Mouse (Mus musculus): ENCODE data around the gene Slc25a19. TPM values are rescaled to one million over a fixed set of nuclear protein-coding genes. Genes with fewer than 3 reads are reported as not detected.

Slc25a19 gene
- polyA plus RNA-seq, 1 experiment from 2014 or later: 19.9 TPM

DNA sequence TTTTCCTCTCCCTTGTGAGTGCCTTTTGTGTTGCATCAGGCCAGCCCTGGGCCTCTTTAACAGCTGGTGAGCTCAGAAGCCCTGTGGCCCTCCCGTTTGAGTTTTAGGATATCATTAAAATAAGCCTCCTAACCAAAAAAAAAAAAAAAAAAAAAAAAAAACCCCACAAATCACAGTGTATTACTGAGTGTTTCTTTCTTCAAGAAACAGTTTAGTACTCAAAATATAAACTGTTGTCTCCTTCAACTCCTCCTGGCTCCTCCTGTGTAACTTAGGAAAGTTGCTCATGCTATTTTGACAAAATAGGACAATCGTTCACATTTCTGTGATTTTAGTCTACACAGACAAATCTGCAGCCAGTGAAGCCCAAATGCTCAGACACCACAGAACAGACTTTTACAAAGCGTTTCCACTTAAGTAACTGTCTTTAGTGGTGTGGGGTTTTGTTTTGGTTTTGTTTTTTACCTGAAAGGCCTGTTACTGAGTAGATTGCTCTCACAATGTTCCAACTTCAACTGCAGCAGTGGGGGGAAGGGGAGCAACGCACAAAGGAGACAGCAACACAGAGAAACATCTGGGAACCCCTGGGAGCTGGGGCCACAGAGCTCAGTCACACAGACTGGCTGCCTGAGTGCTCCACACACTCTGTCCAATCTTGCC lies 35.7 kb upstream of the Slc25a19 start:
- ATAC-seq (replicated peaks; ENCODE audit: insufficient number of reproducible peaks, low FRiP score, low TSS enrichment, low read depth) (no peak), DNase-seq (ENCODE audit: low spot score) (no peak)
- Histone ChIP-seq H3K4me2 (ENCODE audit: low read depth, low read length) (no peak overlapping the region), H3K4me3 (ENCODE audit: low read depth, low read length) (no peak overlapping the region), H3K9ac (replicated peaks; ENCODE audit: low read length) (no peak overlapping the region), H3K4me1 (ENCODE audit: control insufficient read depth, insufficient read depth, low read length) (no peaks in the 10 kb centered on the region), H3K27me3 (ENCODE audit: control insufficient read depth, insufficient read depth, low read length) (no peaks in the 10 kb centered on the region), H3K9me3 (replicated peaks; ENCODE audit: control insufficient read depth, low read length) (no peaks in the 10 kb centered on the region), H3K27ac (replicated peaks; ENCODE audit: low read depth, low read length) (no peak overlapping the region), H3K36me3 (replicated peaks; ENCODE audit: control insufficient read depth, insufficient read depth, low read depth, low read length) (no peaks in the 10 kb centered on the region)
- WGBS: 79% methylated on average over 4 of the region's 4 CpGs

DNA sequence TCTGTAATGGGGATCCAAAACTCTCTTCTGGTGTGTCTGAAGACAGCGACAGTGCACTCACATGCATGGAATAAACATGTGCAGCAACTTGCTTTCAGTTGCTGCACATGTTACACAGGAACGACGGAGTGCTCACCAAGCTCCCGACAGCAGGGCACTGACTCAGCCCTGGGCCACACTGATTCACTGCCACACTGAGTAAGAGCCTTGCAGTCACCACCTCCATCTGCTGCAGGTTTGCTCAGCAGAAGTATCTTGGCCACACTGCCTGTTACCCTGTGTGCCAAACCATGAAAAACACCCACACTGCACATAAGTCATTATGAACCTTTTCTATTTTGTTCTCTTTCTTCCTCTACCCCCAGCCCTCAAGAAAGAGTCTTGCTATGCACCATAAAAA lies 32.3 kb upstream of the Slc25a19 start:
- ATAC-seq (replicated peaks; ENCODE audit: insufficient number of reproducible peaks, low FRiP score, low TSS enrichment, low read depth) (no peak), DNase-seq (ENCODE audit: low spot score) (no peak)
- Histone ChIP-seq H3K4me1 (ENCODE audit: control insufficient read depth, insufficient read depth, low read length) (no peaks in the 10 kb centered on the region), H3K36me3 (replicated peaks; ENCODE audit: control insufficient read depth, insufficient read depth, low read depth, low read length) (no peaks in the 10 kb centered on the region), H3K9ac (replicated peaks; ENCODE audit: low read length) (no peak overlapping the region), H3K4me3 (ENCODE audit: low read depth, low read length) (no peak overlapping the region), H3K27me3 (ENCODE audit: control insufficient read depth, insufficient read depth, low read length) (no peaks in the 10 kb centered on the region), H3K9me3 (replicated peaks; ENCODE audit: control insufficient read depth, low read length) (no peaks in the 10 kb centered on the region), H3K4me2 (ENCODE audit: low read depth, low read length) (no peak overlapping the region), H3K27ac (replicated peaks; ENCODE audit: low read depth, low read length) (no peak overlapping the region)
- 96% methylated on average over 4 of the region's 4 CpGs for WGBS

DNA sequence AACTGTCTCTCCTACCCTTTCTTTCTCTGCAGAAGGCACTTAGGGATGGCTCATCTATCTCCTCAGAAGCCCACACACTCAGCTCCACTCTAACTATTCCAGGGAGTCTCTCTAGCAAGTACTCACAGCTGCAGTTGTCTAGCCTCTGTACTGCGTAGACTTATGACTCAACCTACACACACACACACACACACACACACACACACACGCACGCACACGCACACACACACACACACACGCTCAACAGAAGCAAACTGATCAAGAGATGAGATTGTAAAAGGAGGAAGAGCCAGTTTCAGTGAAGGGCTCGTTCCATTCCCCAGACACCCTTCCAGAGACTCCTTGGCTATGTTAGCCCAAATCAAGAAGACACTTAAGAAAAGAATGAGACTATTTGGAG lies 30.4 kb upstream of the Slc25a19 start:
- H3K4me2 ChIP-seq (ENCODE audit: low read depth, low read length): no peak overlapping the region
- DNase-seq (ENCODE audit: low spot score): no peak
- no peaks in the 10 kb centered on the region for H3K9me3 ChIP-seq (replicated peaks; ENCODE audit: control insufficient read depth, low read length)
- H3K36me3 ChIP-seq (replicated peaks; ENCODE audit: control insufficient read depth, insufficient read depth, low read depth, low read length): no peaks in the 10 kb centered on the region
- 92% methylated on average over 6 of the region's 6 CpGs for WGBS
- H3K9ac ChIP-seq (replicated peaks; ENCODE audit: low read length): no peak overlapping the region
- no peak for ATAC-seq (replicated peaks; ENCODE audit: insufficient number of reproducible peaks, low FRiP score, low TSS enrichment, low read depth)
- no peak overlapping the region for H3K27ac ChIP-seq (replicated peaks; ENCODE audit: low read depth, low read length)
- H3K4me3 ChIP-seq (ENCODE audit: low read depth, low read length): no peak overlapping the region
- no peaks in the 10 kb centered on the region for H3K4me1 ChIP-seq (ENCODE audit: control insufficient read depth, insufficient read depth, low read length)
- no peaks in the 10 kb centered on the region for H3K27me3 ChIP-seq (ENCODE audit: control insufficient read depth, insufficient read depth, low read length)

DNA sequence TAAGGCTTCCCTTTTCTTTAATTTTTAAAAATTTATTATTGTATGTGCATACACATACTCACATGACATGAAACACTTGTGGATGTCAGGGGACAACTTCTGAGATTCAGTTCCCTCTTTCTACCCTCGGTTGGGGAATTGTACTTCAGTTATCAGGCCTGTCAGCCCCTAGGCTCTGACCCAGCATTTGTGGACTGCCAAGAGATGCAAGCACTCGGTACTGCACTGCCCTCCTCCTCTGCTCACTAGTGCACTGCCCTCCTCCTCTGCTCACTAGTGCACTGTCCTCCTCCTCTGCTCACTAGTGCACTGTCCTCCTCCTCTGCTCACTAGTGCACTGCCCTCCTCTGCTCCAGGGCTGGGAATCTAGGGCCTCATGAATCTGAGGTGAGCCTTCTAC lies 26.0 kb upstream of the Slc25a19 start:
- Histone ChIP-seq H3K9ac (replicated peaks; ENCODE audit: low read length) (no peak overlapping the region), H3K4me1 (ENCODE audit: control insufficient read depth, insufficient read depth, low read length) (no peaks in the 10 kb centered on the region), H3K27me3 (ENCODE audit: control insufficient read depth, insufficient read depth, low read length) (no peaks in the 10 kb centered on the region), H3K4me3 (ENCODE audit: low read depth, low read length) (no peak overlapping the region), H3K36me3 (replicated peaks; ENCODE audit: control insufficient read depth, insufficient read depth, low read depth, low read length) (no peaks in the 10 kb centered on the region), H3K4me2 (ENCODE audit: low read depth, low read length) (no peak overlapping the region), H3K27ac (replicated peaks; ENCODE audit: low read depth, low read length) (no peak overlapping the region), H3K9me3 (replicated peaks; ENCODE audit: control insufficient read depth, low read length) (no peaks in the 10 kb centered on the region)
- WGBS: 74% methylated on average over 2 of the region's 2 CpGs
- DNase-seq (ENCODE audit: low spot score): no peak
- ATAC-seq (replicated peaks; ENCODE audit: insufficient number of reproducible peaks, low FRiP score, low TSS enrichment, low read depth): no peak

DNA sequence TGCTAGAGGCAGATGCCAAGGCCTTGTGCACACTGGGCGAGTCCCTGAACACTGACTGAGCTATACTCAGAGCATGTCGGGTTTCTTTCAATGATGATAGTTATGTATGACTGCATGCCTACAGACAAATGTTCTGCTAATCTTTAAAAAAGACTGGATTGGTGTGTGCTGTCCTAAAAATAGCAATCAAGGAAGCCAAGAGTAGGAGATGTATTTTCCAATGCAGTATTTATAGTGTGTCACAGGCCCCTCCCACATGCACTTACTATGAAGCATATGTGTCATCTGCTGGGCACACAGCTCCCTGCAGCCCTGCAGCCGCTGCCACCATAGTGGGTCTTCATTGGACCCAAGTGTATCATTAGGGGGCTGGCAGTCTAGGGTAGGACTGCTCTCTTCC lies 25.1 kb upstream of the Slc25a19 start:
- no peak overlapping the region for H3K27ac ChIP-seq (replicated peaks; ENCODE audit: low read depth, low read length)
- no peak for ATAC-seq (replicated peaks; ENCODE audit: insufficient number of reproducible peaks, low FRiP score, low TSS enrichment, low read depth)
- no peak overlapping the region for H3K9ac ChIP-seq (replicated peaks; ENCODE audit: low read length)
- no peak overlapping the region for H3K4me2 ChIP-seq (ENCODE audit: low read depth, low read length)
- WGBS: 90% methylated on average over 3 of the region's 3 CpGs
- DNase-seq (ENCODE audit: low spot score): no peak
- no peak overlapping the region for H3K4me3 ChIP-seq (ENCODE audit: low read depth, low read length)
- no peaks in the 10 kb centered on the region for H3K4me1 ChIP-seq (ENCODE audit: control insufficient read depth, insufficient read depth, low read length)
- no peaks in the 10 kb centered on the region for H3K27me3 ChIP-seq (ENCODE audit: control insufficient read depth, insufficient read depth, low read length)
- H3K36me3 ChIP-seq (replicated peaks; ENCODE audit: control insufficient read depth, insufficient read depth, low read depth, low read length): no peaks in the 10 kb centered on the region
- H3K9me3 ChIP-seq (replicated peaks; ENCODE audit: control insufficient read depth, low read length): no peaks in the 10 kb centered on the region

DNA sequence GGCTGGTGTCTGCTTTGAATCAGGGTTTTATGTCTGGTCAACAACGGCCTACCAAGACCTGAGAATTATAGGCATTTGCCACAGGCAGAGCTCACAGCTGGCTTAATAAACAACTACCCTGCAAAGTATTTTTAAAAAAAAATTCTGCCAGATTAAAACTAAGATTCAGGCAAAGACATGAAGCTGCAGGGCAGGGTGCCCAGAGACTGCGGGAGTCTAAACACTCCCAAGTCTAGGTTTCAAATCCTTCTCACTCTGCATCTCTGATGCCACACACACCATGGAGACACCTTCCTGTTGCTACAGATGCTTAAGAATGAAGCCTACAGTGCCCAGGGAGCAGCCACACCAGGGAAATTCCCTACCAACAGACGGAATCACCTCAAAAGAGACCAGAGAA lies 23.6 kb upstream of the Slc25a19 start:
- Histone ChIP-seq H3K4me2 (ENCODE audit: low read depth, low read length) (no peak overlapping the region), H3K9ac (replicated peaks; ENCODE audit: low read length) (no peak overlapping the region), H3K4me1 (ENCODE audit: control insufficient read depth, insufficient read depth, low read length) (no peaks in the 10 kb centered on the region), H3K36me3 (replicated peaks; ENCODE audit: control insufficient read depth, insufficient read depth, low read depth, low read length) (no peaks in the 10 kb centered on the region), H3K4me3 (ENCODE audit: low read depth, low read length) (no peak overlapping the region), H3K9me3 (replicated peaks; ENCODE audit: control insufficient read depth, low read length) (no peaks in the 10 kb centered on the region), H3K27ac (replicated peaks; ENCODE audit: low read depth, low read length) (no peak overlapping the region), H3K27me3 (ENCODE audit: control insufficient read depth, insufficient read depth, low read length) (no peaks in the 10 kb centered on the region)
- no peak for ATAC-seq (replicated peaks; ENCODE audit: insufficient number of reproducible peaks, low FRiP score, low TSS enrichment, low read depth)
- no peak for DNase-seq (ENCODE audit: low spot score)
- WGBS: 85% methylated on average over 3 of the region's 3 CpGs

DNA sequence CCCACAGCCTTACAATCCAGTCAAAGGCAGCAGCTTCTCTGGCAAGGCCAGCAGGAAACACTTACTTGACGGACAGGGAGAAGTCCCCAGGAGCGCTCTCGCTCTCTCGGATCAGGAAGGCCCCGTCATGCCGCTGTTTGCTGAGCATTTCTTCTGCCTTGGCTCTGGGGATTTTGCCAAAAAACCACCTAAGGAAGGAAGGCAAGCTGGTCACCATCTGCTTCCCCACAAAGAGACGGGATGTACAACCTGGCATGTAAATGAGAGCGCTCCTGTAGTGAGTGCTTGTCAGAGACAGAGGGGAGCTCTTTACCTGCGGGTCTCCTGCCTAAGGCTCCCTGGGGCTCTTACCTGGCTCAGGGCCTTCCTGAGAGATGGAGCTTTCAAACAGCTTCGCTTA lies 21.6 kb upstream of the Slc25a19 start:
- WGBS: 64% methylated on average over 10 of the region's 10 CpGs
- H3K27ac ChIP-seq (replicated peaks; ENCODE audit: low read depth, low read length): no peak overlapping the region
- no peak overlapping the region for H3K4me3 ChIP-seq (ENCODE audit: low read depth, low read length)
- H3K4me1 ChIP-seq (ENCODE audit: control insufficient read depth, insufficient read depth, low read length): no peaks in the 10 kb centered on the region
- no peaks in the 10 kb centered on the region for H3K27me3 ChIP-seq (ENCODE audit: control insufficient read depth, insufficient read depth, low read length)
- no peaks in the 10 kb centered on the region for H3K9me3 ChIP-seq (replicated peaks; ENCODE audit: control insufficient read depth, low read length)
- H3K4me2 ChIP-seq (ENCODE audit: low read depth, low read length): no peak overlapping the region
- DNase-seq (ENCODE audit: low spot score): no peak
- H3K36me3 ChIP-seq (replicated peaks; ENCODE audit: control insufficient read depth, insufficient read depth, low read depth, low read length): no peaks in the 10 kb centered on the region
- H3K9ac ChIP-seq (replicated peaks; ENCODE audit: low read length): no peak overlapping the region
- no peak for ATAC-seq (replicated peaks; ENCODE audit: insufficient number of reproducible peaks, low FRiP score, low TSS enrichment, low read depth)

DNA sequence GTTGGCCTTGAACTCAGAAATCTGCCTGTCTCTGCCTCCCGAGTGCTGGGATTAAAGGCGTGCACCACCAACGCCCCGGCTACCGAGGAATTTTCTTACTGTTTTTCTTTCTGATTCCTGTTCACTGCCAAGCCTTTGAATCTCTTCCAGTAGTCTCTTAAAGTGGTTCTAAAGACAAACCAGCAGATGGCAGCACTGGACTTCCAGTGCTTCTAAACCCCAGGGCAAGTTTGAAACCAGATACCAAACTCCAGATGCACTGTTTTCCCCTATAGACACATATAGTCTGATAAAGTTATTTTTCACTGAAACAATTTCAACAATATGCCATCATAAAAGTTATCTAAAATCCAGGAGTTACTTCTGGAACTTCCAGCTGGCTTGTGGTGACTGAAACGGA lies 19.4 kb upstream of the Slc25a19 start:
- 60% methylated on average over 6 of the region's 6 CpGs for WGBS
- no peak overlapping the region for H3K27ac ChIP-seq (replicated peaks; ENCODE audit: low read depth, low read length)
- no peaks in the 10 kb centered on the region for H3K27me3 ChIP-seq (ENCODE audit: control insufficient read depth, insufficient read depth, low read length)
- H3K9ac ChIP-seq (replicated peaks; ENCODE audit: low read length): no peak overlapping the region
- no peaks in the 10 kb centered on the region for H3K9me3 ChIP-seq (replicated peaks; ENCODE audit: control insufficient read depth, low read length)
- H3K4me3 ChIP-seq (ENCODE audit: low read depth, low read length): no peak overlapping the region
- peak; percentile 87 for DNase-seq (ENCODE audit: low spot score)
- no peak for ATAC-seq (replicated peaks; ENCODE audit: insufficient number of reproducible peaks, low FRiP score, low TSS enrichment, low read depth)
- no peaks in the 10 kb centered on the region for H3K4me1 ChIP-seq (ENCODE audit: control insufficient read depth, insufficient read depth, low read length)
- H3K4me2 ChIP-seq (ENCODE audit: low read depth, low read length): no peak overlapping the region
- H3K36me3 ChIP-seq (replicated peaks; ENCODE audit: control insufficient read depth, insufficient read depth, low read depth, low read length): no peaks in the 10 kb centered on the region

Data from embryonic facial prominence, embryonic 11.5 days (tissue).